ENCODE assay signal across 8 mouse cellular contexts in genomic region chr6:120159133-120159901, GRCm38 (mm10).
DNase-seq lines count a peak whose midpoint lies in the region; ATAC-seq lines count a peak whose summit lies in the region.

No protein-coding gene starts in this region.

- H3K27ac ChIP-seq in hindbrain, embryonic 12.5 days = 0 out of 2 replicates have a peak overlapping the region, but pooled peaks have one; percentile 30
- no peak overlapping the region for H3K27ac ChIP-seq in hindbrain, embryonic 11.5 days (ENCODE audit: low read depth, low read length)
- peak overlapping the region; percentile 75 for H3K27ac ChIP-seq in heart, embryonic 10.5 days
- H3K27ac ChIP-seq in liver, embryonic 16.5 days (ENCODE audit: low read length) = peak overlapping the region; percentile 64; the same call in 1 of the 2 replicates

- no peak overlapping the region for H3K9ac ChIP-seq in hindbrain, embryonic 12.5 days
- H3K9ac ChIP-seq in hindbrain, embryonic 11.5 days (ENCODE audit: low read depth, low read length) = no peak overlapping the region
- no peak overlapping the region for H3K9ac ChIP-seq in liver, embryonic 16.5 days (ENCODE audit: low read depth, low read length)

- no peak overlapping the region for H3K4me3 ChIP-seq in hindbrain, embryonic 12.5 days
- no peak overlapping the region for H3K4me3 ChIP-seq in hindbrain, embryonic 11.5 days (ENCODE audit: low read depth, low read length)
- no peak overlapping the region for H3K4me3 ChIP-seq in heart, embryonic 10.5 days
- H3K4me3 ChIP-seq in liver, embryonic 16.5 days (ENCODE audit: low read depth, low read length) = no peak overlapping the region

- no peaks in the 10 kb centered on the region for H3K36me3 ChIP-seq in hindbrain, embryonic 12.5 days
- H3K36me3 ChIP-seq in hindbrain, embryonic 11.5 days (ENCODE audit: control insufficient read depth, insufficient read depth, low read length) = no peaks in the 10 kb centered on the region
- no peaks in the 10 kb centered on the region for H3K36me3 ChIP-seq in heart, embryonic 10.5 days
- H3K36me3 ChIP-seq in liver, embryonic 16.5 days (ENCODE audit: control insufficient read depth, insufficient read depth) = no peaks in the 10 kb centered on the region

- ATAC-seq in hindbrain, embryonic 12.5 days (ENCODE audit: low FRiP score) = peak; percentile 58
- no peak for ATAC-seq in hindbrain, embryonic 11.5 days (ENCODE audit: low FRiP score)
- peak; percentile 79 for ATAC-seq in common myeloid progenitor, adult 5-6 weeks (replicated peaks; ENCODE audit: low read depth, poor library complexity, severe bottlenecking)
- peak; percentile 25 for ATAC-seq in liver, embryonic 16.5 days (ENCODE audit: low read depth)

- no peak for DNase-seq in hindbrain, embryonic 11.5 days (ENCODE audit: low spot score)
- DNase-seq in heart, embryonic 10.5 days (ENCODE audit: low spot score) = no peak
- peak; percentile 59 to 80 for DNase-seq in kidney, postnatal 25 days
- peak; percentile 41 for DNase-seq in ovary, postnatal 14 days (ENCODE audit: low spot score)
- no peak for DNase-seq in c-Kit-positive CD71-positive TER-119-positive erythroid progenitor cells, embryonic 14.5 days (ENCODE audit: low spot score)

- H3K4me2 ChIP-seq in hindbrain, embryonic 12.5 days (replicated peaks) = no peak overlapping the region
- no peak overlapping the region for H3K4me2 ChIP-seq in hindbrain, embryonic 11.5 days (replicated peaks; ENCODE audit: low read depth, low read length)
- H3K4me2 ChIP-seq in liver, embryonic 16.5 days (ENCODE audit: low read depth, low read length) = no peak overlapping the region

- peaks cover 11% of the 10 kb centered on the region; the same call in 1 of the 2 replicates for H3K4me1 ChIP-seq in hindbrain, embryonic 12.5 days
- H3K4me1 ChIP-seq in hindbrain, embryonic 11.5 days (replicated peaks; ENCODE audit: control insufficient read depth, insufficient read depth, low read length) = no peaks in the 10 kb centered on the region
- peaks cover 29% of the 10 kb centered on the region for H3K4me1 ChIP-seq in heart, embryonic 10.5 days
- H3K4me1 ChIP-seq in liver, embryonic 16.5 days (ENCODE audit: control insufficient read depth, low read depth, low read length) = peaks cover 9% of the 10 kb centered on the region

- H3K27me3 ChIP-seq in hindbrain, embryonic 12.5 days = no peaks in the 10 kb centered on the region
- no peaks in the 10 kb centered on the region for H3K27me3 ChIP-seq in hindbrain, embryonic 11.5 days (ENCODE audit: control insufficient read depth, insufficient read depth, low read length)
- H3K27me3 ChIP-seq in heart, embryonic 10.5 days (ENCODE audit: insufficient read depth, poor library complexity, severe bottlenecking) = no peaks in the 10 kb centered on the region
- H3K27me3 ChIP-seq in liver, embryonic 16.5 days (ENCODE audit: control insufficient read depth, insufficient read depth, low read depth, low read length) = no peaks in the 10 kb centered on the region

- WGBS in hindbrain, embryonic 12.5 days = 56% methylated on average over 9 of the region's 9 CpGs
- 70% methylated on average over 9 of the region's 9 CpGs for WGBS in hindbrain, embryonic 11.5 days
- WGBS in heart, embryonic 10.5 days = 61% methylated on average over 9 of the region's 9 CpGs
- WGBS in liver, embryonic 16.5 days (ENCODE audit: insufficient replicate concordance) = 27% methylated on average over 9 of the region's 9 CpGs

- no peaks in the 10 kb centered on the region for H3K9me3 ChIP-seq in hindbrain, embryonic 12.5 days (replicated peaks)
- no peaks in the 10 kb centered on the region for H3K9me3 ChIP-seq in hindbrain, embryonic 11.5 days (ENCODE audit: control insufficient read depth, low read length)
- H3K9me3 ChIP-seq in heart, embryonic 10.5 days = no peaks in the 10 kb centered on the region
- H3K9me3 ChIP-seq in liver, embryonic 16.5 days (replicated peaks; ENCODE audit: control insufficient read depth, low read length) = no peaks in the 10 kb centered on the region

Comparison
In these comparisons a context has a peak if more than half of its experiments do, and no peak if none do; other contexts are left out.
1. DNase-seq: peak in kidney, postnatal 25 days (2 of 2) and ovary, postnatal 14 days (single experiment); none in hindbrain, embryonic 11.5 days (single experiment), heart, embryonic 10.5 days (single experiment) and c-Kit-positive CD71-positive TER-119-positive erythroid progenitor cells, embryonic 14.5 days (single experiment).